Mouse (Mus musculus): ENCODE measurements at regions not wholly inside any gene's neighbourhood (a gene's known extent, or its start where the extent isn't known, plus 50 kb on each side); places are given as distances from the start of the nearest gene placed in this dataset.

DNA sequence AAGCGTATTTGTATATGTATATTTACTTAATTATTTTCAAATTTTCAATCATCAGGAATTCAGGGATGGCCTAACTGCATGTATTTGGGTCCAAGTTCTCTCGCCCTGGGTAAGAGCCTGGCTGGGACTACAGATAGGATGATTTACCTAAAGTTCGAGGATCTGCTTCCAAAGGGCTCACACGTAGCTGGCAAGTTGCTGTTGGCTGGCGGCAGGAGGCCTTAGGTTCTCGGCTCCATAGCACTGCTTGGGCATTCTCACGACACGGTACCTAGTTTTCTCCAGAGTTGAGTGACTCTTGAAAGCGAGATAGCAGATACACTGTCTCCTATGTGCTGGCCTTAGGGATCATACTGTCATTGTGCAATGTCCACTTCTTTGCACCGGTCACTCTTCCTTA lies 73.9 kb upstream of the Foxo1 start:
- TF ChIP-seq CTCF (conservative IDR thresholded peaks at IDR 0.05; ENCODE audit: low read length): no peak
- no peak for TF ChIP-seq POU5F1 (IDR thresholded peaks at IDR 0.05; ENCODE audit: borderline replicate concordance, low read length)

All from E14TG2a.4 (cell line).